Mouse (Mus musculus): Measurements from ENCODE around the gene Rabggtb. TPM values are rescaled to one million over a fixed set of nuclear protein-coding genes. Genes with fewer than 3 reads are reported as not detected.
"Not testable (repeated sequence)": the region's sequence is repeated elsewhere in the genome, so short reads cannot be mapped to it uniquely, and the experiment has no call there.

Rabggtb gene
- polyA plus RNA-seq, 1 experiment from 2014 or later, result 47.4 TPM

GRCm38 (mm10) chr3:153889188-153889781 lies 23.5 kb downstream of the Rabggtb start:
- no peaks in the 10 kb centered on the region for H3K9me3 ChIP-seq (replicated peaks; ENCODE audit: control insufficient read depth, low read length)
- no peak overlapping the region for H3K4me2 ChIP-seq (ENCODE audit: low read depth, low read length)
- H3K4me3 ChIP-seq (replicated peaks; ENCODE audit: low read length), result no peak overlapping the region
- no peak for ATAC-seq (ENCODE audit: insufficient read depth, low FRiP score)
- no peaks in the 10 kb centered on the region for H3K36me3 ChIP-seq (ENCODE audit: control insufficient read depth, insufficient read depth, low read length)
- WGBS, result 76% methylated on average over 7 of the region's 8 CpGs
- no peaks in the 10 kb centered on the region for H3K4me1 ChIP-seq (ENCODE audit: control insufficient read depth, insufficient read depth, low read length)
- no peak overlapping the region for H3K27ac ChIP-seq (ENCODE audit: low read length)
- H3K9ac ChIP-seq (ENCODE audit: low read length), result no peak overlapping the region
- no peaks in the 10 kb centered on the region for H3K27me3 ChIP-seq (ENCODE audit: control insufficient read depth, insufficient read depth, low read length)

GRCm38 (mm10) chr3:153888141-153888540 lies 24.7 kb downstream of the Rabggtb start:
- no peaks in the 10 kb centered on the region for H3K9me3 ChIP-seq (replicated peaks; ENCODE audit: control insufficient read depth, low read length)
- no peak overlapping the region for H3K27ac ChIP-seq (ENCODE audit: low read length)
- no peak overlapping the region for H3K4me2 ChIP-seq (ENCODE audit: low read depth, low read length)
- ATAC-seq (ENCODE audit: insufficient read depth, low FRiP score), result no peak
- no peak overlapping the region for H3K4me3 ChIP-seq (replicated peaks; ENCODE audit: low read length)
- H3K36me3 ChIP-seq (ENCODE audit: control insufficient read depth, insufficient read depth, low read length), result no peaks in the 10 kb centered on the region
- H3K27me3 ChIP-seq (ENCODE audit: control insufficient read depth, insufficient read depth, low read length), result no peaks in the 10 kb centered on the region
- 64% methylated on average over 6 of the region's 6 CpGs for WGBS
- no peaks in the 10 kb centered on the region for H3K4me1 ChIP-seq (ENCODE audit: control insufficient read depth, insufficient read depth, low read length)
- H3K9ac ChIP-seq (ENCODE audit: low read length), result no peak overlapping the region

DNA sequence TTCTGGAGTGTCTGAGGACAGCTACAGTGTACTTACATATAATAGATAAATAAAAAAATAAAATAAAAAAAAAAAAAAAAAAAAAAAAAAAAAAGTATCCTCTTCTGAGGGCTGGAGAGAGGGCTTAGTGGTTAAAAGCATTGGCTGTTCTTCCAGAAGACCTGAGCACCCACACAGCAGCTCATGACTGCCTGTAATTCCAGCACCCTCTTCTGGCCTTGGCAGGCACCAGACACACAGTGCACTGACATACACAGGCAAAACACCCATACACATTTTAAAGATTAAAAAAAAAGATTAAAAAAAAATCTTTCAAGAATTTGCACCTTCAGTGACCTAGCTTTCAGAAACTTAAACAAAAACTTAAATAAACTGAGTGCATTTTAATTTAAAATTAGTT lies 26.5 kb downstream of the Rabggtb start:
- H3K27ac ChIP-seq (ENCODE audit: low read length), result no peak overlapping the region
- H3K36me3 ChIP-seq (ENCODE audit: control insufficient read depth, insufficient read depth, low read length), result no peaks in the 10 kb centered on the region
- no peaks in the 10 kb centered on the region for H3K4me1 ChIP-seq (ENCODE audit: control insufficient read depth, insufficient read depth, low read length)
- no peak overlapping the region for H3K9ac ChIP-seq (ENCODE audit: low read length)
- no peak for ATAC-seq (ENCODE audit: insufficient read depth, low FRiP score)
- no peak overlapping the region for H3K4me3 ChIP-seq (replicated peaks; ENCODE audit: low read length)
- no peaks in the 10 kb centered on the region for H3K9me3 ChIP-seq (replicated peaks; ENCODE audit: control insufficient read depth, low read length)
- no peaks in the 10 kb centered on the region for H3K27me3 ChIP-seq (ENCODE audit: control insufficient read depth, insufficient read depth, low read length)
- H3K4me2 ChIP-seq (ENCODE audit: low read depth, low read length), result no peak overlapping the region

GRCm38 (mm10) chr3:153871396-153871795 lies 41.4 kb downstream of the Rabggtb start:
- Histone ChIP-seq H3K4me1 (ENCODE audit: control insufficient read depth, insufficient read depth, low read length) (no peaks in the 10 kb centered on the region), H3K36me3 (ENCODE audit: control insufficient read depth, insufficient read depth, low read length) (no peaks in the 10 kb centered on the region), H3K27ac (ENCODE audit: low read length) (no peak overlapping the region), H3K4me2 (ENCODE audit: low read depth, low read length) (no peak overlapping the region), H3K4me3 (replicated peaks; ENCODE audit: low read length) (no peak overlapping the region), H3K9me3 (replicated peaks; ENCODE audit: control insufficient read depth, low read length) (no peaks in the 10 kb centered on the region), H3K9ac (ENCODE audit: low read length) (no peak overlapping the region), H3K27me3 (ENCODE audit: control insufficient read depth, insufficient read depth, low read length) (no peaks in the 10 kb centered on the region)
- no peak for ATAC-seq (ENCODE audit: insufficient read depth, low FRiP score)
- WGBS, result 88% methylated on average over 5 of the region's 5 CpGs

DNA sequence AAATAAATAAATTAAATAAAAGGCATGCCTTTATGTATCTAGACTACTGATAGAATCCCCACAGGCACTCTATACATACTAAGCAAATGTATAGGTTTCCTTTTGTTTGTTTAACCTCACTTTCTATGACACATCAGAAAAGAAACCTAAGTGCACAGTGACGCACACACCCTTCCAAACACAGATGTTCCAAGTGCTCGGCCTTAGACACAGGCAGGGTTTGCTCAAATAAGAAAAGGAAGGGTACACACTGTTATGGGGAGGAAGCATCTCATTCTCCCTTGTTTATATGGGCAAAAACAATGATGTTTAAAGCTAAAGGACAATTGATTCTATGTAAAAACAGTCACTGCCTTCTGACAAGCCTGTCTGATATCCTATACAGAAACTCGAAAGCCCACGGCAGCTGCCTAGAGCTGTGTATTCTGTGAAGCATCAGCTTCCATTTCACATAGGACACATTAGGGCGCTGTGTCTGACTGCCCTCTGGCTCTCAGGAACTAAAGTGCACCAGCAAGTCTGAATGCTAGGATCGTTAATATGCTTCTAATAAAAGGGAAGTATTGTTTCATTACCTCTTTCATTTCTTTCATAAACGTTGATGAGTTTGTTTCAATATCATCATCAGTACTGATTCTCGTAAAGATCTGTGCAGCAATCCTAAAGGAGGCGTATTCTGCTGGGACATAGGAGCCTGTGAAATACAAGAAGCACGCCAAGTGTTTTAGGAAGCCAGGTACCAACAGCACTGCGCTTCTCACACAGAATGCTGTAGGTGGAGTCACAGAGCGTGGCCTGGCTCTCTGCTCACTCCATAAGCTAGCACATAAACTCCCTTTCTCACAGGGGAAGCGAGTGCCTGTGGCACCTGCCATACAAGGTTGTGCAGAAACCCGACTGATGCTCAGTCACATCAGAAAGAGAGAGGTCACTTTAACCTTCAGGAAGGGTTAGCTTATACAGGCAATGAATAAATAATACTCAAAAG lies 45.4 kb downstream of the Rabggtb start:
- H3K4me3 ChIP-seq (replicated peaks; ENCODE audit: low read length), result no peak overlapping the region
- H3K27me3 ChIP-seq (ENCODE audit: control insufficient read depth, insufficient read depth, low read length), result no peaks in the 10 kb centered on the region
- no peak; the same call in 1 of the 2 replicates for ATAC-seq (ENCODE audit: insufficient read depth, low FRiP score)
- 62% methylated on average over 14 of the region's 14 CpGs for WGBS
- H3K4me1 ChIP-seq (ENCODE audit: control insufficient read depth, insufficient read depth, low read length), result no peaks in the 10 kb centered on the region
- H3K36me3 ChIP-seq (ENCODE audit: control insufficient read depth, insufficient read depth, low read length), result no peaks in the 10 kb centered on the region
- no peak overlapping the region for H3K27ac ChIP-seq (ENCODE audit: low read length)
- H3K9ac ChIP-seq (ENCODE audit: low read length), result no peak overlapping the region
- no peak overlapping the region for H3K4me2 ChIP-seq (ENCODE audit: low read depth, low read length)
- H3K9me3 ChIP-seq (replicated peaks; ENCODE audit: control insufficient read depth, low read length), result no peaks in the 10 kb centered on the region

GRCm38 (mm10) chr3:153864636-153865429 lies 48.0 kb downstream of the Rabggtb start:
- no peaks in the 10 kb centered on the region for H3K27me3 ChIP-seq (ENCODE audit: control insufficient read depth, insufficient read depth, low read length)
- no peak overlapping the region for H3K27ac ChIP-seq (ENCODE audit: low read length)
- H3K9ac ChIP-seq (ENCODE audit: low read length), result no peak overlapping the region
- no peaks in the 10 kb centered on the region for H3K4me1 ChIP-seq (ENCODE audit: control insufficient read depth, insufficient read depth, low read length)
- no peaks in the 10 kb centered on the region for H3K36me3 ChIP-seq (ENCODE audit: control insufficient read depth, insufficient read depth, low read length)
- no peak overlapping the region for H3K4me2 ChIP-seq (ENCODE audit: low read depth, low read length)
- H3K9me3 ChIP-seq (replicated peaks; ENCODE audit: control insufficient read depth, low read length), result no peaks in the 10 kb centered on the region
- 78% methylated on average over 4 of the region's 4 CpGs for WGBS
- no peak; the same call in 1 of the 2 replicates for ATAC-seq (ENCODE audit: insufficient read depth, low FRiP score)
- no peak overlapping the region for H3K4me3 ChIP-seq (replicated peaks; ENCODE audit: low read length)

DNA sequence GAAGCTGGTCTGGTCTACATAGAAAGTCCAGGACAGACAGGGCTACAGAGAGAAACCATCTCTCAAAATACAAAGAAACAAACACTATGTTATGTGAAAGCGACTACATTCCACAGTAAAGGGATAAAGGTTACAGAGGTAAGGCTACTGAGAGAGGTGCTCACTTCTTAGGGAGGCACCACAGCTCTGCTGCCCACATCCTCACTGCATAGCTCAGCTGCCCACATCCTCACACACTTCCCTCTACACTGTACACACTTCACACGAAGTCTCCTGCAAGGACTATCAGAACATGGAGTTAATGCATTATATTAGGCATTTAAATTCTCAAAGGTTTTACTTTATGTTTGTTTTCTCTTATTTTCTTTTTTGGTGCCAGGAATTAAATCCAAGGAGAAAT lies 49.0 kb downstream of the Rabggtb start:
- no peak overlapping the region for H3K4me3 ChIP-seq (replicated peaks; ENCODE audit: low read length)
- WGBS, result 76% methylated on average over 2 of the region's 2 CpGs

GRCm38 (mm10) chr3:153860392-153860791 lies 52.4 kb downstream of the Rabggtb start:
- not testable (repeated sequence) for H3K36me3 ChIP-seq (ENCODE audit: control insufficient read depth, insufficient read depth, low read length); H3K9me3 ChIP-seq (replicated peaks; ENCODE audit: control insufficient read depth, low read length); H3K4me2 ChIP-seq (ENCODE audit: low read depth, low read length); H3K4me1 ChIP-seq (ENCODE audit: control insufficient read depth, insufficient read depth, low read length); ATAC-seq (ENCODE audit: insufficient read depth, low FRiP score); H3K27ac ChIP-seq (ENCODE audit: low read length); H3K27me3 ChIP-seq (ENCODE audit: control insufficient read depth, insufficient read depth, low read length); H3K4me3 ChIP-seq (replicated peaks; ENCODE audit: low read length); H3K9ac ChIP-seq (ENCODE audit: low read length)
- 87% methylated on average over 8 of the region's 8 CpGs for WGBS

More for the DNA sequence above, 49.0 kb downstream of the Rabggtb start:
- no peaks in the 10 kb centered on the region for H3K36me3 ChIP-seq (ENCODE audit: control insufficient read depth, insufficient read depth, low read length)
- H3K9me3 ChIP-seq (replicated peaks; ENCODE audit: control insufficient read depth, low read length), result no peaks in the 10 kb centered on the region
- no peak overlapping the region for H3K27ac ChIP-seq (ENCODE audit: low read length)
- no peak for ATAC-seq (ENCODE audit: insufficient read depth, low FRiP score)
- H3K27me3 ChIP-seq (ENCODE audit: control insufficient read depth, insufficient read depth, low read length), result no peaks in the 10 kb centered on the region
- H3K9ac ChIP-seq (ENCODE audit: low read length), result no peak overlapping the region
- no peak overlapping the region for H3K4me2 ChIP-seq (ENCODE audit: low read depth, low read length)
- no peaks in the 10 kb centered on the region for H3K4me1 ChIP-seq (ENCODE audit: control insufficient read depth, insufficient read depth, low read length)
